Mouse (Mus musculus): ENCODE data around the gene Malsu1. TPM values are rescaled to one million over a fixed set of nuclear protein-coding genes. Genes with fewer than 3 reads are reported as not detected.
A peak's percentile ranks its signal among the peaks of the same experiment; 100 is the strongest.

The Malsu1 gene
- polyA plus RNA-seq, 1 experiment: 31.2 TPM

GRCm38 (mm10) chr6:49097596-49098110 is 24.1 kb downstream of the Malsu1 start:
- 54% methylated on average over 5 of the region's 5 CpGs for WGBS
- Histone ChIP-seq H3K27ac (ENCODE audit: insufficient read depth, low read depth, low read length) (peak overlapping the region; percentile 14; the same call in 1 of the 2 replicates), H3K4me3 (ENCODE audit: low read depth, low read length) (no peak overlapping the region), H3K4me1 (ENCODE audit: control insufficient read depth, insufficient read depth, insufficient read length, low read length) (peaks cover 7% of the 10 kb centered on the region; the same call in 1 of the 2 replicates), H3K27me3 (ENCODE audit: control insufficient read depth, insufficient read depth, low read length) (no peaks in the 10 kb centered on the region), H3K36me3 (ENCODE audit: control insufficient read depth, insufficient read depth, low read length) (peaks cover 4% of the 10 kb centered on the region; the same call in 1 of the 2 replicates)
- no peak for TF ChIP-seq CTCF (IDR thresholded peaks at IDR 0.05; ENCODE audit: extremely low read depth, insufficient read length, insufficient replicate concordance, low read depth, low read length)
- TF ChIP-seq POLR2A (IDR thresholded peaks at IDR 0.05; ENCODE audit: low read depth, low read length): no peak

GRCm38 (mm10) chr6:49099086-49099485 is 25.5 kb downstream of the Malsu1 start:
- WGBS: 86% methylated on average over 1 of the region's 1 CpGs
- Histone ChIP-seq H3K4me1 (ENCODE audit: control insufficient read depth, insufficient read depth, insufficient read length, low read length) (peaks cover 7% of the 10 kb centered on the region; the same call in 1 of the 2 replicates), H3K27me3 (ENCODE audit: control insufficient read depth, insufficient read depth, low read length) (no peaks in the 10 kb centered on the region), H3K27ac (ENCODE audit: insufficient read depth, low read depth, low read length) (no peak overlapping the region), H3K36me3 (ENCODE audit: control insufficient read depth, insufficient read depth, low read length) (no peaks in the 10 kb centered on the region), H3K4me3 (ENCODE audit: low read depth, low read length) (no peak overlapping the region)
- TF ChIP-seq POLR2A (IDR thresholded peaks at IDR 0.05; ENCODE audit: low read depth, low read length) (no peak), CTCF (IDR thresholded peaks at IDR 0.05; ENCODE audit: extremely low read depth, insufficient read length, insufficient replicate concordance, low read depth, low read length) (no peak)

- WGBS: 84% methylated on average over 15 of the region's 15 CpGs
- H3K27me3 ChIP-seq (ENCODE audit: control insufficient read depth, insufficient read depth, low read length): no peaks in the 10 kb centered on the region
- no peak overlapping the region for H3K4me3 ChIP-seq (ENCODE audit: low read depth, low read length)
- H3K4me1 ChIP-seq (ENCODE audit: control insufficient read depth, insufficient read depth, insufficient read length, low read length): no peaks in the 10 kb centered on the region
- TF ChIP-seq POLR2A (IDR thresholded peaks at IDR 0.05; ENCODE audit: low read depth, low read length) (no peak), CTCF (IDR thresholded peaks at IDR 0.05; ENCODE audit: extremely low read depth, insufficient read length, insufficient replicate concordance, low read depth, low read length) (no peak)
- no peaks in the 10 kb centered on the region for H3K36me3 ChIP-seq (ENCODE audit: control insufficient read depth, insufficient read depth, low read length)
- no peak overlapping the region for H3K27ac ChIP-seq (ENCODE audit: insufficient read depth, low read depth, low read length)
Measured at GRCm38 (mm10) chr6:49106746-49107500, 33.3 kb downstream of the Malsu1 start.

GRCm38 (mm10) chr6:49109196-49109595 is 35.6 kb downstream of the Malsu1 start:
- Histone ChIP-seq H3K36me3 (ENCODE audit: control insufficient read depth, insufficient read depth, low read length) (no peaks in the 10 kb centered on the region), H3K27me3 (ENCODE audit: control insufficient read depth, insufficient read depth, low read length) (no peaks in the 10 kb centered on the region), H3K27ac (ENCODE audit: insufficient read depth, low read depth, low read length) (no peak overlapping the region), H3K4me1 (ENCODE audit: control insufficient read depth, insufficient read depth, insufficient read length, low read length) (peaks cover 4% of the 10 kb centered on the region; the same call in 1 of the 2 replicates), H3K4me3 (ENCODE audit: low read depth, low read length) (no peak overlapping the region)
- TF ChIP-seq CTCF (IDR thresholded peaks at IDR 0.05; ENCODE audit: extremely low read depth, insufficient read length, insufficient replicate concordance, low read depth, low read length) (no peak), POLR2A (IDR thresholded peaks at IDR 0.05; ENCODE audit: low read depth, low read length) (no peak)
- WGBS: 89% methylated on average over 2 of the region's 2 CpGs

- Histone ChIP-seq H3K27me3 (ENCODE audit: control insufficient read depth, insufficient read depth, low read length) (no peaks in the 10 kb centered on the region), H3K27ac (ENCODE audit: insufficient read depth, low read depth, low read length) (peak overlapping the region; percentile 60), H3K36me3 (ENCODE audit: control insufficient read depth, insufficient read depth, low read length) (no peaks in the 10 kb centered on the region), H3K4me1 (ENCODE audit: control insufficient read depth, insufficient read depth, insufficient read length, low read length) (peaks cover 6% of the 10 kb centered on the region; the same call in 1 of the 2 replicates), H3K4me3 (ENCODE audit: low read depth, low read length) (no peak overlapping the region)
- WGBS: 46% methylated on average over 7 of the region's 7 CpGs
- TF ChIP-seq CTCF (IDR thresholded peaks at IDR 0.05; ENCODE audit: extremely low read depth, insufficient read length, insufficient replicate concordance, low read depth, low read length): no peak
Measured at GRCm38 (mm10) chr6:49113895-49114294, 40.3 kb downstream of the Malsu1 start.

- TF ChIP-seq CTCF (IDR thresholded peaks at IDR 0.05; ENCODE audit: extremely low read depth, insufficient read length, insufficient replicate concordance, low read depth, low read length) (no peak), POLR2A (IDR thresholded peaks at IDR 0.05; ENCODE audit: low read depth, low read length) (no peak)
- H3K4me1 ChIP-seq (ENCODE audit: control insufficient read depth, insufficient read depth, insufficient read length, low read length): peaks cover 6% of the 10 kb centered on the region; the same call in 1 of the 2 replicates
- H3K36me3 ChIP-seq (ENCODE audit: control insufficient read depth, insufficient read depth, low read length): no peaks in the 10 kb centered on the region
- H3K27ac ChIP-seq (ENCODE audit: insufficient read depth, low read depth, low read length): peak overlapping the region; percentile 60; the same call in 1 of the 2 replicates
- no peak overlapping the region for H3K4me3 ChIP-seq (ENCODE audit: low read depth, low read length)
- WGBS: 37% methylated on average over 6 of the region's 6 CpGs
- no peaks in the 10 kb centered on the region for H3K27me3 ChIP-seq (ENCODE audit: control insufficient read depth, insufficient read depth, low read length)
Measured at GRCm38 (mm10) chr6:49114457-49114856, 40.9 kb downstream of the Malsu1 start.

GRCm38 (mm10) chr6:49115550-49115949 is 42.0 kb downstream of the Malsu1 start:
- no peak for TF ChIP-seq CTCF (IDR thresholded peaks at IDR 0.05; ENCODE audit: extremely low read depth, insufficient read length, insufficient replicate concordance, low read depth, low read length)
- TF ChIP-seq POLR2A (IDR thresholded peaks at IDR 0.05; ENCODE audit: low read depth, low read length): no peak
- no peaks in the 10 kb centered on the region for H3K27me3 ChIP-seq (ENCODE audit: control insufficient read depth, insufficient read depth, low read length)
- 86% methylated on average over 5 of the region's 5 CpGs for WGBS
- no peak overlapping the region for H3K4me3 ChIP-seq (ENCODE audit: low read depth, low read length)
- H3K27ac ChIP-seq (ENCODE audit: insufficient read depth, low read depth, low read length): no peak overlapping the region
- peaks cover 6% of the 10 kb centered on the region; the same call in 1 of the 2 replicates for H3K4me1 ChIP-seq (ENCODE audit: control insufficient read depth, insufficient read depth, insufficient read length, low read length)
- H3K36me3 ChIP-seq (ENCODE audit: control insufficient read depth, insufficient read depth, low read length): no peaks in the 10 kb centered on the region
